Mouse (Mus musculus) midbrain, embryonic 11.5 days (tissue): ENCODE results near the gene Clcnkb. TPM values are rescaled to one million over a fixed set of nuclear protein-coding genes. Genes with fewer than 3 reads are reported as not detected.
A peak's percentile ranks its signal among the peaks of the same experiment; 100 is the strongest.

Experiments used
- ATAC-seq: fragments of 200-750 bp; cut with Nextera tagmentation; 2 replicates; pipeline ENCODE4 v1.8.0; 2017; ENCODE audit warnings: moderate TSS enrichment, moderate library complexity; ENCODE audit not compliant: low FRiP score
- DNase-seq: peaks from one replicate; pipeline ENCODE4 v3.0.0; 2015; ENCODE audit warnings: low spot score; ENCODE audit errors: missing footprints
- H3K27ac ChIP-seq: fragments of 300-500 bp; sonication (generic); 2 replicates; pipeline ENCODE4 v1.5.1; 2014; ENCODE audit warnings: low read depth, low read length
- H3K27me3 ChIP-seq: fragments of 300-500 bp; sonication (generic); 2 replicates; pipeline ENCODE4 v1.6.1; 2014; ENCODE audit warnings: mild to moderate bottlenecking, low read length, moderate library complexity, mixed read lengths; ENCODE audit not compliant: control insufficient read depth, insufficient read depth
- H3K36me3 ChIP-seq: fragments of 300-500 bp; sonication (generic); 2 replicates; pipeline ENCODE4 v1.6.1; 2014; ENCODE audit warnings: mild to moderate bottlenecking, low read length, moderate library complexity, mixed read lengths; ENCODE audit not compliant: control insufficient read depth, insufficient read depth
- H3K4me1 ChIP-seq: fragments of 300-500 bp; sonication (generic); 2 replicates; pipeline ENCODE4 v1.6.1; 2014; ENCODE audit warnings: low read length; ENCODE audit not compliant: control insufficient read depth, insufficient read depth
- H3K4me2 ChIP-seq: fragments of 300-500 bp; sonication (generic); 2 replicates; pipeline ENCODE4 v1.6.1; 2014; ENCODE audit warnings: mild to moderate bottlenecking, moderate library complexity
- H3K4me3 ChIP-seq: fragments of 300-500 bp; sonication (generic); 2 replicates; pipeline ENCODE4 v1.5.1; 2014; ENCODE audit warnings: low read depth, low read length
- H3K9ac ChIP-seq: fragments of 300-500 bp; sonication (generic); 2 replicates; pipeline ENCODE4 v1.6.1; 2014; ENCODE audit warnings: low read length
- H3K9me3 ChIP-seq: fragments of 300-500 bp; sonication (generic); 2 replicates; pipeline ENCODE4 v1.6.1; 2016; ENCODE audit warnings: low read length; ENCODE audit not compliant: control insufficient read depth
- WGBS: fragments of 180-500 bp; shearing (Covaris S2); extraction: QIAGEN DNeasy Blood & Tissue Kit; methylation state at CpG from one replicate; pipeline ENCODE4 v1.1.7; 2014; 5-methylcytosine and 5-hydroxymethylcytosine counted together
- polyA plus RNA-seq: library from polyadenylated mRNA; unstranded; fragments of >200 nt; fragmentation: Nextera tagmentation; extraction: Ambion mirVana; gene quantifications from 2 replicates; pipeline ENCODE4 v1.2.1, GENCODE M21; 2014

Clcnkb gene
- polyA plus RNA-seq, 1 experiment from 2014 or later: not detected

- 72% methylated on average over 12 of the region's 12 CpGs for WGBS
- Histone ChIP-seq H3K36me3 (no peaks in the 10 kb centered on the region), H3K9ac (no peak within 1 kb of the TSS), H3K9me3 (no peaks in the 10 kb centered on the region), H3K4me3 (no peak within 1 kb of the TSS), H3K27me3 (no peaks in the 10 kb centered on the region), H3K4me2 (no peak within 1 kb of the TSS), H3K27ac (no peak within 1 kb of the TSS), H3K4me1 (no peaks in the 10 kb centered on the region)
- ATAC-seq (no peak), DNase-seq (no peak)
Observed at GRCm38 (mm10) chr4:141398545-141398944, 17.3 kb downstream of the Clcnkb start, which contains the start of gene Clcnka. Gene Clcnka, minus strand, starts transcription at chr4:141398724.

DNA sequence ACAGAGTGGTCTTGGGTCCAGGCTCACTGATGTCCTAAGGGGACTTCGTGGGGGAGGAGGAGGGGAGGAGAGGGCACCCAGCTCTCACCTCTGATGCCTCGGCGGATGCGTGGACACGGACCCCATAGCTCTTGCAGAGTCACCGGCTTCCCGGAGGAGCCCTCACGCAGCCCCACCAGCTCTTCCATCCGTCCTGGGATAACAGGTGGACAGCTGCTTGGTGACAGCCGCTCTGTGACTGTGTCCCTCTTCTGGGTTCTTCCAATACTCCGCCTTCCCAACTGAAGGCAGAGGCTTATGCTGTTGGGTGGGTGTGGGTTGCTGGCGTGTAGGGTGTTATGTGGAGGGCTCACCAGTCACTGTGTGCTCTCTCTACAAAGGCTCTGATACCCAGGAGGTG, 18.0 kb downstream of the Clcnkb start:
- H3K9ac ChIP-seq: no peak overlapping the region

GRCm38 (mm10) chr4:141394751-141395150, 21.1 kb downstream of the Clcnkb start:
- H3K4me3 ChIP-seq: no peak overlapping the region
- H3K4me2 ChIP-seq: no peak overlapping the region
- no peak overlapping the region for H3K27ac ChIP-seq
- H3K4me1 ChIP-seq: no peaks in the 10 kb centered on the region
- 0 out of 2 replicates have a peak, but pooled peaks have one; percentile 16 for ATAC-seq
- H3K36me3 ChIP-seq: no peaks in the 10 kb centered on the region
- no peak overlapping the region for H3K9ac ChIP-seq
- H3K9me3 ChIP-seq: no peaks in the 10 kb centered on the region
- H3K27me3 ChIP-seq: no peaks in the 10 kb centered on the region
- DNase-seq: no peak
- WGBS: 25% methylated on average over 16 of the region's 16 CpGs

More for the DNA sequence above, 18.0 kb downstream of the Clcnkb start:
- H3K4me2 ChIP-seq: no peak overlapping the region
- WGBS: 67% methylated on average over 11 of the region's 12 CpGs
- H3K4me3 ChIP-seq: no peak overlapping the region
- H3K36me3 ChIP-seq: no peaks in the 10 kb centered on the region
- ATAC-seq (no peak), DNase-seq (no peak)
- H3K27me3 ChIP-seq: no peaks in the 10 kb centered on the region
- no peaks in the 10 kb centered on the region for H3K4me1 ChIP-seq
- H3K9me3 ChIP-seq: no peaks in the 10 kb centered on the region
- no peak overlapping the region for H3K27ac ChIP-seq

DNA sequence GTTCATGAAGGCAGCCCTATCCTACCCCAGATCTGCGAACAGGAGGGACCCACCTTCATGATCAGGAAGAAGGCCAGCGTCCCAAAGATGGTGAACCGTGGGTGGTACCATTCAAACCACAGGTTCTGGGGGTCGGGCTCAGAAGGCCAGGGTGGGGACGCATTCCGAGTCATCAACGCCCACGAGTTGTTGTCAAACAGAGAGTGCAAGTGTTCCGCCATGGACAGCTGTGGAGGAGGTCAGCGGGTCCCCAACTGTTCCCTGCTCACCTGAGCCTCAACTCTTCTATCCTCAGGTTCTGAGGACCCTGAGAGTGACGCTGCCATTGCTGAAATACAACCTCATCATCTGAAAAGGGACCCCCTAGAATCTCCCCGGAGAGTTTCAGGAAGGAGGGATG, 24.5 kb downstream of the Clcnkb start:
- ATAC-seq: no peak
- 77% methylated on average over 12 of the region's 12 CpGs for WGBS

GRCm38 (mm10) chr4:141389366-141390150, 26.3 kb downstream of the Clcnkb start:
- Histone ChIP-seq H3K4me1 (no peaks in the 10 kb centered on the region), H3K9me3 (no peaks in the 10 kb centered on the region), H3K27me3 (peaks cover 2% of the 10 kb centered on the region; the same call in 1 of the 2 replicates), H3K36me3 (no peaks in the 10 kb centered on the region), H3K9ac (no peak overlapping the region), H3K4me2 (no peak overlapping the region), H3K4me3 (no peak overlapping the region), H3K27ac (no peak overlapping the region)
- WGBS: 74% methylated on average over 18 of the region's 18 CpGs
- ATAC-seq: no peak
- DNase-seq: no peak

More for the DNA sequence above, 24.5 kb downstream of the Clcnkb start:
- Histone ChIP-seq H3K4me1 (no peaks in the 10 kb centered on the region), H3K27me3 (no peaks in the 10 kb centered on the region), H3K4me3 (no peak overlapping the region), H3K36me3 (no peaks in the 10 kb centered on the region), H3K9ac (no peak overlapping the region), H3K4me2 (no peak overlapping the region), H3K9me3 (no peaks in the 10 kb centered on the region), H3K27ac (no peak overlapping the region)
- no peak for DNase-seq

- no peaks in the 10 kb centered on the region for H3K4me1 ChIP-seq
- peak; percentile 66 for DNase-seq
- no peak overlapping the region for H3K9ac ChIP-seq
- 67% methylated on average over 5 of the region's 5 CpGs for WGBS
- no peak overlapping the region for H3K27ac ChIP-seq
- ATAC-seq: no peak
- no peak overlapping the region for H3K4me3 ChIP-seq
- no peaks in the 10 kb centered on the region for H3K9me3 ChIP-seq
- no peak overlapping the region for H3K4me2 ChIP-seq
- H3K27me3 ChIP-seq: peaks cover 17% of the 10 kb centered on the region
- no peaks in the 10 kb centered on the region for H3K36me3 ChIP-seq
Observed at GRCm38 (mm10) chr4:141387933-141388332, 27.9 kb downstream of the Clcnkb start.

- DNase-seq: peak; percentile 98
- no peak overlapping the region for H3K27ac ChIP-seq
- H3K36me3 ChIP-seq: no peaks in the 10 kb centered on the region
- ATAC-seq: peak; percentile 36; the same call in 1 of the 2 replicates
- WGBS: 20% methylated on average over 5 of the region's 5 CpGs
- H3K27me3 ChIP-seq: peaks cover 24% of the 10 kb centered on the region
- no peak overlapping the region for H3K4me2 ChIP-seq
- no peaks in the 10 kb centered on the region for H3K9me3 ChIP-seq
- no peak overlapping the region for H3K9ac ChIP-seq
- H3K4me3 ChIP-seq: no peak overlapping the region
- peaks cover 4% of the 10 kb centered on the region for H3K4me1 ChIP-seq
Observed at GRCm38 (mm10) chr4:141387093-141387784, 28.6 kb downstream of the Clcnkb start.

GRCm38 (mm10) chr4:141386150-141386549, 29.7 kb downstream of the Clcnkb start:
- peak; percentile 53 for DNase-seq
- Histone ChIP-seq H3K9me3 (no peaks in the 10 kb centered on the region), H3K36me3 (no peaks in the 10 kb centered on the region), H3K4me1 (peaks cover 4% of the 10 kb centered on the region), H3K27ac (no peak overlapping the region), H3K27me3 (peaks cover 30% of the 10 kb centered on the region), H3K9ac (no peak overlapping the region), H3K4me3 (no peak overlapping the region), H3K4me2 (no peak overlapping the region)
- WGBS: 68% methylated on average over 7 of the region's 7 CpGs
- no peak for ATAC-seq

DNA sequence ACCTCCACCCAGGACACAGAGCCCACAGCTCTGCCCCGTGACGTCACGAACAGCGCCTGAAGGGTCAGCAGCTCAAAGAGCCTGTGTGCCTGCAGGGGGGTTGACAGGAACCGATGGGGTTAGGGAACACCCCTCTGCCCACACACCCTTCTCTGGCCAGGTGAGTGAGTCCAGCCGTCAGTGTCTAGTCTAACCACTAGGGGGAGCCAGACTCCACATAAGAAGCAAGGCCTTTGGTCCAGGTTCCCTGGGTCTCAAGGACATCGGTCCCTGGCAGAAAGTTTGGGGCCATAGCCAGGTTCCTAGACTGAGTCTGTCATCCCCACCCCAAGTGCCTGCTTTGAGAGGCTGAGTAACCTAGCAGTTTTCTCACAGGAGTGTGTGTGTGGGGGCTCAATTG, 30.5 kb downstream of the Clcnkb start:
- Histone ChIP-seq H3K9me3 (no peaks in the 10 kb centered on the region), H3K36me3 (no peaks in the 10 kb centered on the region), H3K27me3 (peaks cover 30% of the 10 kb centered on the region), H3K4me2 (no peak overlapping the region), H3K9ac (no peak overlapping the region), H3K4me3 (no peak overlapping the region), H3K27ac (no peak overlapping the region), H3K4me1 (peaks cover 4% of the 10 kb centered on the region)
- 1% methylated on average over 7 of the region's 7 CpGs for WGBS
- peak; percentile 96 for DNase-seq
- peak; percentile 45; the same call in 1 of the 2 replicates for ATAC-seq
